Mouse (Mus musculus): Measurements from ENCODE around the gene Rhog. TPM values are rescaled to one million over a fixed set of nuclear protein-coding genes. Genes with fewer than 3 reads are reported as not detected.

The Rhog gene
- total RNA-seq (2023), result 459 and 512 TPM in 2 replicates

DNA sequence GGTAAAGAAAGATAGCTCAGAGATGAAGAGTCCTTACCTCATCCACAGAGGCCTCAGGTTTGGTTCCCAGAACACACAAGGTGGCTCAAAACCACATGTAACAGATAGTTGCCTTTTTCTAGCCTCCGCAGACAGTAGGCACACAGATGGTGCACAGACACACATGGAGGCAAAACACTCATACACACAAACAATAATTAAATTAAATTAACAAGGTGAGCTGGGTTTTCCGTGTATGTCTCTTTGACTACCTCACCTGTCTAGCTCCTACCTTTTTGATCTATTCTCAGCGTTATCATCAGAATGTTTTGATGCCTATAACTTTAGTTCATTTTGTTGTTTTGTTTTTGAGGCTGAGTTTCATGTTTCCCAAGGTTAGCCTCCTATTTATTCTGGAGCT, at the start of gene Rhog:
Gene Rhog, minus strand, starts transcription at position 101 of the 400 bp plus-strand sequence.

GRCm38 (mm10) chr7:102267601-102268394, 11.9 kb upstream of the Rhog start, which contains the start of gene Stim1:
Gene Stim1 (plus strand): TSS chr7:102267806.

DNA sequence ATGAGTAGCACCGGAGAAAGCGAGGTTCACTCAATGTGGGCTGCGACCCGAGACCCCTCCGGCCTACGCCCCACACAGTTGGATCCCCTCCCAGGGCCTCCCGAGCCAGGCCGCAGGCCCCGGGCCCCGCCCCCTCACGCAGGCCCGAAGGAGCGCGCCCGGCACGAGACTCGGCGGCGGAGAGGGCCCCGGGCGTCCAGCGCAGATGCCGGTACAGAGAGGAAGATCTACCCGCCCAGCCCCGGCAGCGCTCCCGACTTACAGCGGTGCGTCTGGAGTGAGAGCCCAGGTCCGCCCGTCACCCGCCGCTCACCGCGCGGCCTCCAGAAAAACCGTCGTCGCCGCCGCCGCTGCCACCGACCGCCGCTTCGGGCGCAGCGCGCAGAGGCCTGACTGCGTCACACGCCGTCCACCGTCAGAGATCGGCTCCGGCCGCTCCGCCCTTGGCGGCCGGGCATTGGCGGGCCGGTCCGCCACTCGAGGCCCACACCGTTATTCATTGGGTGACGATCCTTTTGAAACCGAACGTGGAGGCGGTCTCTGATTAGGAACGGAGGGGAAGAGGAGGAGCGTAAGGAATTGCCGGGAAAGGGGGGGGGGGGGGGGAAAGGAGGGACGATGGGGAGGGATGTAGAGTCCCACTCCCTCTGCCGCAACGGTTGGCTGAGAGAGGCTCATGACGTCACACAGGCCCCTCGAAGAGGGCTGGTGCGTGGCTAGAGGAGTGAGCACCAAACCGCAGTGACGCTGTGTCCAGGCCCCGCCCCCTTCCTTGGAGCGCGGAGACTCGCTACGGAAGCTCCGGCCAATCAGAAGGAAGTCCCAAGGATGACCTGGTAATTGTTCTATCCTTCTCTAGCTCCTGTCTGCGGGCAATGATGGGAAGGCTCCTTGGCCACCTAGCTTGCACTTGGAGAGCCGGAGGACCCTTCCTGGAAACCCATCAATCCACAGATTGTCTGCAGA, 45.8 kb downstream of the Rhog start, which contains the start of the genes Nup98 and Pgap2:
Gene Nup98, minus strand, starts transcription at position 421 of the 966 bp plus-strand sequence.
Gene Pgap2, plus strand, starts transcription at position 453 of the 966 bp plus-strand sequence.

Other genes with a start within 250 kb of the Rhog start
- 28.7 and 30.3 TPM in 2 replicates for gene Il18bp, start 237.4 kb downstream of the Rhog start, total RNA-seq (2023)
- gene Rnf121, start 190.6 kb downstream of the Rhog start, total RNA-seq (2023), result 12.0 and 16.0 TPM in 2 replicates
- gene Xndc1, start 190.5 kb downstream of the Rhog start, total RNA-seq (2023), result 6.9 and 8.8 TPM in 2 replicates
- gene Xntrpc, start 190.3 kb downstream of the Rhog start, total RNA-seq (2023), result 0.54 and 1.1 TPM in 2 replicates
- gene Trpc2, start 172.9 kb downstream of the Rhog start, total RNA-seq (2023), result 0.22 and 0.45 TPM in 2 replicates
- gene Art1, start 154.3 kb downstream of the Rhog start, total RNA-seq (2023), result not detected in 2 replicates
- not detected in 2 replicates for gene Art5, start 146.6 kb downstream of the Rhog start, total RNA-seq (2023)
- gene Chrna10, start 139.2 kb downstream of the Rhog start, total RNA-seq (2023), result 0.16 TPM in 1 of 2 replicates, not detected in the other
- 69.7 and 84.9 TPM in 2 replicates for gene Nup98, start 45.9 kb downstream of the Rhog start, total RNA-seq (2023)
- gene Pgap2, start 45.8 kb downstream of the Rhog start, total RNA-seq (2023), result 34.8 and 40.8 TPM in 2 replicates
- gene Stim1, start 11.8 kb upstream of the Rhog start, total RNA-seq (2023), result 90.5 and 118 TPM in 2 replicates
- gene Rrm1, start 185.6 kb upstream of the Rhog start, total RNA-seq (2023), result 66.2 and 90.8 TPM in 2 replicates
- not detected in 2 replicates for gene Olfr543, start 225.6 kb upstream of the Rhog start, total RNA-seq (2023)
- gene Olfr544, start 232.3 kb upstream of the Rhog start, total RNA-seq (2023), result not detected in 2 replicates
- not detected in 2 replicates for gene Olfr545, start 243.5 kb upstream of the Rhog start, total RNA-seq (2023)